Mouse (Mus musculus) effector memory CD4-positive, alpha-beta T cell, adult 5 months (primary cell): ENCODE results near the gene H2-M10.2. TPM values are rescaled to one million over a fixed set of nuclear protein-coding genes. Genes with fewer than 3 reads are reported as not detected.

Source experiments
- polyA plus RNA-seq: library from polyadenylated mRNA; unstranded; fragments of 100-300 nt; shearing (Covaris generic); gene quantifications from one replicate; pipeline ENCODE4 v1.2.1, GENCODE M21; 2017

H2-M10.2 gene
- not detected for polyA plus RNA-seq

DNA sequence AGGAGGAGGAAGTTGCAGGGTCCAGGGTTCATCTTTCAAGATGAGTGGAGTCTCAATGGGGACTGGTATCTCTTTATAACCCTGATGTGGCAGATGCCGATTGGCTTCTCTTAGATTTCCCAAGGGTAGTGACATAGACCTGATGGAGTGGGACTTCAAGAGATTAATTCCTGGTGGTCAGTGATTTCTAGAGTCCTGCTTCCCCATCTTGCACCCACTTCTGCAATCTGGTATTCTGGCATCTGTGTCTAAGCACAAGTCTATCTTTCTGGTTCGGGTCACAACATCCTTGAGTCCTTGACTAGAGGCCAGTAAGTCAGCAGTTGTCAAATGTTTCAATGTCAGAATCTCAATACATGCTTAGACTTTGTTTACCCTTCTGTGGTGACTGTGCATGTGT lies at the start of gene H2-M10.2:
Gene H2-M10.2 (minus strand): TSS at position 101 of the 400 bp plus-strand sequence.

GRCm38 (mm10) chr17:36326055-36326454 lies 39.8 kb upstream of the H2-M10.2 start, which contains the start of gene H2-M10.1:
TSS of gene H2-M10.1 (minus strand) at chr17:36326155.

DNA sequence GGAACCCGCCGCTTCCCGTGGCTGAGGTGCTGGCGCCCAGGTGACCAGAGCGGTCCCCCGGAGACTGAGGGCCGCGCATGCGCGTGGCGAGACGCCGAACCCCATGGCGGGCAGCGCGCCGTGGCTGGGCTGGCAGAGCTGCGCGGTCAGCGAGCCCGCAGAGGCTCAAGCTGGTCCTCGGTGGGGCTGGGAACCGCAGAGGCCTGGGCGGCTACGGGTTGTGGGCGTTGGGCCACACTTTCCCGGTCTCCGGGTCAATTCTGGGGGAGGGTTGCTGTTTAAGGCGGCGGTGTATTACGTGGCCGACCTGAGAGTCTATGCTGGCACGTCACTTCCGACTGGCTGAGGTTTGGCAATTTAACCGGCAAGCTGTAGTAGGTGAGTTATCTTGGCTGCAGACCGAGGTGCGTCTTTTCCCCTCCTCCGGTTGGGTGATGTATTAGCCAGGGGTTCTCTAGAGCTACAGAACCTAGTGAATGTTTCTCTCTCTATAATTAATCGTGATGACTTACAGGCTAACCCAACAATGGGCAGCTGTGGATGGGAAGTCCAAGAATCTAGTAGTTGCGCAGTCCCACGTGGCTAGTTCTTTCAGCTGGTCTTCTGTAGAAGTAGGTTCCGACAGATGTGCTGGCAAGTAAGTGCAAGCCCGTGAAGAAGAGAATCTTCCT lies 14.6 kb downstream of the H2-M10.2 start, which contains the start of gene Trim39:
Gene Trim39 (minus strand): TSS at position 662 of the 671 bp plus-strand sequence.

DNA sequence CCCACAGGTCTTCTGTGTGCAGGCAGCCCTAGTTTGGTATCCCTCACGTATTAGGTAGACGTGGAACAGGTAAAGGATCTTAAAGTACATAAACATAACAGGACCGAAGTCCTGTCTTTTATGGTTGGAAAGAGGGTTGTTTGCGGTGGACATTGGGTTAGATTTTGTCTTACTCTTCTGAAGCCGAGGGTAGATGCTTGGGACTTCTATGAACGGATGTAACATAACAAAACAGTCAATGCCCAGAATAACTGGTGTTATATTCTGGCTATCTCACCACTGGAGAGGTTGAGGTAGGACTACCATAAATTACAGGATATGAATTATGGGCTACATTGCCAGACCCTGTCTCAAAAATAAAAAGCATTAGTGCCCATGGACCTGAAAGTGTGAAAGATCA lies 28.3 kb downstream of the H2-M10.2 start, which contains the start of gene Rpp21:
Gene Rpp21 (minus strand): TSS at position 101 of the 400 bp plus-strand sequence.

Other genes with a start within 250 kb of the H2-M10.2 start
- 161 TPM for gene H2-T22, start 243.7 kb downstream of the H2-M10.2 start, polyA plus RNA-seq
- gene Gm6034, start 243.5 kb downstream of the H2-M10.2 start, polyA plus RNA-seq, result 0.95 TPM
- not detected for gene Gm11127, start 228.1 kb downstream of the H2-M10.2 start, polyA plus RNA-seq
- gene Gm19684, start 164.8 kb downstream of the H2-M10.2 start, polyA plus RNA-seq, result 1.5 TPM
- not detected for gene Gm7030, start 157.1 kb downstream of the H2-M10.2 start, polyA plus RNA-seq
- gene Gm8909, start 118.0 kb downstream of the H2-M10.2 start, polyA plus RNA-seq, result 8.8 TPM
- 0.84 TPM for gene H2-T3, start 96.2 kb downstream of the H2-M10.2 start, polyA plus RNA-seq
- gene Rpp21, start 28.4 kb downstream of the H2-M10.2 start, polyA plus RNA-seq, result 120 TPM
- 52.0 TPM for gene Trim39, start 14.2 kb downstream of the H2-M10.2 start, polyA plus RNA-seq
- gene H2-M10.1, start 39.7 kb upstream of the H2-M10.2 start, polyA plus RNA-seq, result not detected
- gene H2-M10.3, start 81.9 kb upstream of the H2-M10.2 start, polyA plus RNA-seq, result not detected
- not detected for gene H2-M10.4, start 175.8 kb upstream of the H2-M10.2 start, polyA plus RNA-seq